Mouse (Mus musculus) heart, postnatal 0 days (tissue): Measurements from ENCODE around the gene Ube3a. TPM values are rescaled to one million over a fixed set of nuclear protein-coding genes. Genes with fewer than 3 reads are reported as not detected.

Experiments
- ATAC-seq: fragments of 200-750 bp; cut with Nextera tagmentation; 2 replicates; pipeline ENCODE4 v1.8.0; 2017; ENCODE audit warnings: low read depth, moderate number of reproducible peaks, moderate library complexity; ENCODE audit not compliant: insufficient read depth
- DNase-seq: peaks from one replicate; pipeline ENCODE4 v3.0.0-alpha.2; 2016; ENCODE audit warnings: low spot score
- H3K27ac ChIP-seq: fragments of 300-500 bp; sonication (generic); 2 replicates; pipeline ENCODE4 v1.5.1; 2014; ENCODE audit warnings: low read depth, mild to moderate bottlenecking
- H3K27me3 ChIP-seq: fragments of 300-500 bp; sonication (generic); 2 replicates; pipeline ENCODE4 v1.6.1; 2014; ENCODE audit warnings: low read length, mixed read lengths; ENCODE audit not compliant: control insufficient read depth, insufficient read depth
- H3K36me3 ChIP-seq: fragments of 300-500 bp; sonication (generic); replicated peaks from 2 replicates; pipeline ENCODE4 v1.6.1; 2014; ENCODE audit warnings: low read length, mixed read lengths; ENCODE audit not compliant: control insufficient read depth, insufficient read depth
- H3K4me1 ChIP-seq: fragments of 300-500 bp; sonication (generic); 2 replicates; pipeline ENCODE4 v1.6.1; 2014; ENCODE audit warnings: antibody characterized with exemption; ENCODE audit not compliant: control insufficient read depth, insufficient read depth
- H3K4me2 ChIP-seq: fragments of 300-500 bp; sonication (generic); 2 replicates; pipeline ENCODE4 v1.6.1; 2014; ENCODE audit warnings: low read depth, mild to moderate bottlenecking, low read length, moderate library complexity
- H3K4me3 ChIP-seq: fragments of 300-500 bp; sonication (generic); 2 replicates; pipeline ENCODE4 v1.5.1; 2014; ENCODE audit warnings: low read depth, low read length
- H3K9ac ChIP-seq: fragments of 300-500 bp; sonication (generic); replicated peaks from 2 replicates; pipeline ENCODE4 v1.6.1; 2014; ENCODE audit warnings: low read depth, low read length, mixed read lengths
- H3K9me3 ChIP-seq: fragments of 300-500 bp; sonication (generic); replicated peaks from 2 replicates; pipeline ENCODE4 v1.6.1; 2016; ENCODE audit warnings: low read length; ENCODE audit not compliant: control insufficient read depth
- CTCF ChIP-seq: IDR thresholded peaks from 2 replicates; pipeline ENCODE4 v1.5.1; 2016; ENCODE audit warnings: antibody characterized with exemption, control low read depth, low read depth
- EP300 ChIP-seq: IDR thresholded peaks from 2 replicates; pipeline ENCODE4 v1.6.1; 2016; ENCODE audit warnings: antibody characterized with exemption, low read depth
- WGBS: fragments of 180-500 bp; shearing (Covaris S2); extraction: QIAGEN DNeasy Blood & Tissue Kit; methylation state at CpG from one replicate; pipeline ENCODE4 v1.1.7; 2014; 5-methylcytosine and 5-hydroxymethylcytosine counted together
- polyA plus RNA-seq: library from polyadenylated mRNA; unstranded; fragments of >200 nt; fragmentation: Nextera tagmentation; extraction: Ambion mirVana; gene quantifications from 2 replicates; pipeline ENCODE4 v1.2.1, GENCODE M21; 2015
- total RNA-seq: library from RNA; depleted of rRNA; stranded (reverse); fragments of >200 nt; gene quantifications from 2 replicates; pipeline ENCODE4 v1.2.3, GENCODE M21; 2014; ENCODE audit warnings: low replicate concordance

Gene Ube3a
- total and polyA plus RNA-seq, 2 experiments from 2014 or later, result 104 to 120 TPM

DNA sequence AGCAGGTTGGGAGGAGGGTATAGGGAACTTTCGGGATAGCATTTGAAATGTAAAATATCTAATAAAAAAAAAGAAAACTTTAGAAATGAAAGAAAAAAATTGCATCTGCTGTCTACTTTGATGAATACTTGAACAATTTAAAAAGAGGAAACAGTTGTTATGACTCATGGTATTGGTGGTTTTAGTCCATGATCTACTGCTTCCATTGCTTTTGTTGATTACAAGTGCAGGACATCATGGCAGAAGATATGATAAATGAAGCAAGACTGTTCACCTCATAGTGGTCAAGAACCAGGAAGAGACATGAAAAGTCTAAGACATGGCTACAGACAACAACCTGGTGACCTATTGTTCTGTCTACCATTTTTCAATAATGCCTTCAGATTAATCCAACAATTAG lies 94.2 kb downstream of the Ube3a start:
- 94% methylated on average over 1 of the region's 1 CpGs for WGBS
- H3K4me2 ChIP-seq, result no peak overlapping the region
- no peak overlapping the region for H3K27ac ChIP-seq
- H3K36me3 ChIP-seq, result no peaks in the 10 kb centered on the region
- ATAC-seq (no peak), DNase-seq (no peak)
- no peak overlapping the region for H3K4me3 ChIP-seq
- H3K9me3 ChIP-seq, result no peaks in the 10 kb centered on the region
- H3K27me3 ChIP-seq, result no peaks in the 10 kb centered on the region
- no peaks in the 10 kb centered on the region for H3K4me1 ChIP-seq
- TF ChIP-seq CTCF (no peak), EP300 (no peak)
- H3K9ac ChIP-seq, result no peak overlapping the region
